In the genomic region with DNA sequence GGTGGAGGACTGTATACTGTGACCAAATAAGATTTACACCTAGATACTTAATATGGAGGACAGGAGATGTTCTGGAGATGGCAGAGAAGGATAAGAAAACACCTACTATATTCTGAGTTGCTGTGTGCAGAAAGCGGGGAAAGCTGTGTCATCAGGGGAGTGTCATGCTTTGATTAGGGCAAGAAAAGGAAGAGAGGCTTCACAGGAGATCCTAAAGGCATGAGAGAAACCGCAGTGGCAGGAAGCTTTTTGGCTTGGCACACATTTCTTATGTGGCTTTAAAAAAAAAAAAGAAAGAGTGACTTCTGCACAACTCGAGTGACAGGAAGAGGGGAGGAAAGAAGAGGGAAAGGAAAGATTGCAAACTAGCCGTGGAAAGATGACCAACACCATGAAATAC, we compare ENCODE assay signal across 21 mouse cellular contexts. TPM values are rescaled to one million over a fixed set of nuclear protein-coding genes. Genes with fewer than 3 reads are reported as not detected.
DNase-seq lines count a peak whose midpoint lies in the region; ATAC-seq and TF ChIP-seq lines count a peak whose summit lies in the region.
"Had no signal": no experiment of that assay in that cellular context is flagged by ENCODE, and none has a peak within 500 bp of the region (broad histone marks: within the 10 kb centered on the region; RNA-seq: fewer than 3 reads in every experiment).

No protein-coding gene starts in this region.

- no peaks in the 10 kb centered on the region for H3K27me3 ChIP-seq in heart, embryonic 16.5 days (ENCODE audit: control insufficient read depth, insufficient read depth, low read length)
- no peaks in the 10 kb centered on the region for H3K27me3 ChIP-seq in heart, embryonic 10.5 days (ENCODE audit: insufficient read depth, poor library complexity, severe bottlenecking)
- H3K27me3 ChIP-seq in liver, adult 2 months (ENCODE audit: control insufficient read depth, insufficient read depth, low read length), result no peaks in the 10 kb centered on the region
- H3K27me3 ChIP-seq in myocyte (ENCODE audit: control insufficient read depth, insufficient read depth, insufficient read length), result no peaks in the 10 kb centered on the region
- H3K27me3 ChIP-seq in forebrain, embryonic 15.5 days, result no peaks in the 10 kb centered on the region
- H3K27me3 ChIP-seq: limb, embryonic 15.5 days had no signal

- intact Hi-C loops in gastrocnemius, postnatal 36 days (cut with DNase I), result no loop called here

- H3K79me2 ChIP-seq in liver, adult 2 months (ENCODE audit: control insufficient read depth, insufficient read depth, low read length), result peaks cover 29% of the 10 kb centered on the region; the same call in 1 of the 2 replicates
- peaks cover 95% of the 10 kb centered on the region for H3K79me2 ChIP-seq in myocyte (ENCODE audit: control insufficient read depth, insufficient read depth)

- no peak for TF ChIP-seq POLR2A in liver, adult 2 months (IDR thresholded peaks at IDR 0.05; ENCODE audit: extremely low read depth, insufficient read depth, low read length)
- TF ChIP-seq POLR2A in myocyte (IDR thresholded peaks at IDR 0.05; ENCODE audit: insufficient read length, low read depth), result no peak

- no peak overlapping the region for H3ac ChIP-seq in myocyte (ENCODE audit: control insufficient read depth, insufficient read length)

- no peak for TF ChIP-seq CTCF in liver, adult 2 months (IDR thresholded peaks at IDR 0.05; ENCODE audit: low read depth, low read length)

- no peak for DNase-seq in heart, embryonic 10.5 days (ENCODE audit: low spot score)
- DNase-seq in liver, adult 2 months (ENCODE audit: extremely low read depth, low read depth, low spot score), result no peak
- no peak for DNase-seq in gastrocnemius, postnatal 36 days
- DNase-seq in retina, postnatal 1 day, result no peak
- DNase-seq: adrenal gland, postnatal 14 days; cerebellum, adult 11-12 months; embryo, embryonic 11 days; heart, postnatal 36 days; kidney, postnatal 25 days; lung, postnatal 36 days had no signal

- no peak overlapping the region for H3K4me3 ChIP-seq in heart, embryonic 16.5 days (ENCODE audit: low read length)
- H3K4me3 ChIP-seq in heart, embryonic 10.5 days, result no peak overlapping the region
- no peak overlapping the region for H3K4me3 ChIP-seq in liver, adult 2 months (ENCODE audit: insufficient read depth, low read depth, low read length)
- H3K4me3 ChIP-seq in myocyte, result no peak overlapping the region
- no peak overlapping the region for H3K4me3 ChIP-seq in forebrain, embryonic 15.5 days
- H3K4me3 ChIP-seq: erythroblast, embryonic 14.5 days; limb, embryonic 15.5 days had no signal

- H3K36me3 ChIP-seq in heart, embryonic 16.5 days (ENCODE audit: control insufficient read depth, insufficient read depth), result no peaks in the 10 kb centered on the region
- H3K36me3 ChIP-seq in heart, embryonic 10.5 days, result no peaks in the 10 kb centered on the region
- H3K36me3 ChIP-seq in liver, adult 2 months (ENCODE audit: control insufficient read depth, insufficient read depth, low read length), result no peaks in the 10 kb centered on the region
- no peaks in the 10 kb centered on the region for H3K36me3 ChIP-seq in myocyte (ENCODE audit: control insufficient read depth, insufficient read depth)
- H3K36me3 ChIP-seq in forebrain, embryonic 15.5 days, result no peaks in the 10 kb centered on the region
- H3K36me3 ChIP-seq: limb, embryonic 15.5 days had no signal

- peaks cover 21% of the 10 kb centered on the region for H3K4me1 ChIP-seq in heart, embryonic 16.5 days (ENCODE audit: control insufficient read depth, insufficient read depth, low read length)
- peaks cover 34% of the 10 kb centered on the region for H3K4me1 ChIP-seq in heart, embryonic 10.5 days
- H3K4me1 ChIP-seq in liver, adult 2 months (ENCODE audit: control insufficient read depth, insufficient read depth, low read length), result peaks cover 24% of the 10 kb centered on the region
- H3K4me1 ChIP-seq in forebrain, embryonic 15.5 days, result peaks cover 10% of the 10 kb centered on the region

- no peak for ATAC-seq in heart, embryonic 16.5 days (replicated peaks; ENCODE audit: extremely low read depth, insufficient read depth, low FRiP score)
- ATAC-seq in cerebellum, adult (ENCODE audit: insufficient number of reproducible peaks, low FRiP score, low TSS enrichment), result no peak
- no peak for ATAC-seq in forebrain, embryonic 15.5 days (replicated peaks)
- ATAC-seq: intestine, embryonic 16.5 days had no signal

- H3K4me2 ChIP-seq in heart, embryonic 16.5 days (ENCODE audit: low read depth, low read length), result no peak overlapping the region
- peak overlapping the region; percentile 66 for H3K4me2 ChIP-seq in myocyte (ENCODE audit: low read depth)
- H3K4me2 ChIP-seq in forebrain, embryonic 15.5 days (replicated peaks), result no peak overlapping the region
- H3K4me2 ChIP-seq: limb, embryonic 15.5 days had no signal

- no peak overlapping the region for H3K9ac ChIP-seq in heart, embryonic 16.5 days (ENCODE audit: low read length)
- H3K9ac ChIP-seq in liver, adult 2 months (ENCODE audit: low read depth, low read length), result no peak overlapping the region
- no peak overlapping the region for H3K9ac ChIP-seq in forebrain, embryonic 15.5 days (replicated peaks)
- H3K9ac ChIP-seq: limb, embryonic 15.5 days had no signal

- WGBS in heart, embryonic 16.5 days, result 39% methylated on average over 4 of the region's 4 CpGs
- 52% methylated on average over 4 of the region's 4 CpGs for WGBS in heart, embryonic 10.5 days
- WGBS in liver, adult 2 months, result 18% methylated on average over 4 of the region's 4 CpGs
- WGBS in forebrain, embryonic 15.5 days, result 76% methylated on average over 4 of the region's 4 CpGs

- no peaks in the 10 kb centered on the region for H3K9me3 ChIP-seq in heart, embryonic 16.5 days (replicated peaks; ENCODE audit: control insufficient read depth, low read length)
- H3K9me3 ChIP-seq in heart, embryonic 10.5 days, result no peaks in the 10 kb centered on the region
- H3K9me3 ChIP-seq in forebrain, embryonic 15.5 days, result no peaks in the 10 kb centered on the region
- H3K9me3 ChIP-seq: limb, embryonic 15.5 days had no signal

- H3K27ac ChIP-seq in heart, embryonic 16.5 days (ENCODE audit: low read length), result peak overlapping the region; percentile 9; the same call in 1 of the 2 replicates
- H3K27ac ChIP-seq in heart, embryonic 10.5 days, result no peak overlapping the region
- H3K27ac ChIP-seq in liver, adult 2 months (replicated peaks; ENCODE audit: insufficient read depth, low read depth, low read length), result peak overlapping the region; percentile 19; the same call in 1 of the 2 replicates
- no peak overlapping the region for H3K27ac ChIP-seq in forebrain, embryonic 15.5 days (replicated peaks)
- H3K27ac ChIP-seq: limb, embryonic 15.5 days; stomach, postnatal 0 days had no signal

TF ChIP-seq in myocyte, 11 proteins besides CTCF, POLR2A, EP300 and RAD21 (continues in another document):
- no peak for TF ChIP-seq MAX (IDR thresholded peaks at IDR 0.05; ENCODE audit: low read depth)
- TF ChIP-seq USF1 (IDR thresholded peaks at IDR 0.05; ENCODE audit: low read depth), result no peak
- no peak for TF ChIP-seq MYOD1 (IDR thresholded peaks at IDR 0.05; ENCODE audit: control insufficient read depth in 1 of 3, insufficient read length in 2 of 3, low read depth in 2 of 3)
- no peak for TF ChIP-seq REST (IDR thresholded peaks at IDR 0.05; ENCODE audit: insufficient read depth, insufficient read length)
- TF ChIP-seq POLR2AphosphoS2 (IDR thresholded peaks at IDR 0.05; ENCODE audit: insufficient read length, low read depth), result no peak
- no peak for TF ChIP-seq E2F4 (IDR thresholded peaks at IDR 0.05; ENCODE audit: insufficient read depth)
- no peak for TF ChIP-seq TCF3 (IDR thresholded peaks at IDR 0.05; ENCODE audit: insufficient read length, low read depth)
- no peak for TF ChIP-seq SRF (IDR thresholded peaks at IDR 0.05; ENCODE audit: control insufficient read depth, insufficient read length, low read depth)
- TF ChIP-seq MYOG (IDR thresholded peaks at IDR 0.05; ENCODE audit: control insufficient read depth in 1 of 3, insufficient read depth in 1 of 3, insufficient read length in 2 of 3, low read depth in 2 of 3), result no peak

RNA-seq across cellular contexts. Expression of a gene that starts 4.5 kb away (rescaled TPM):
- 10.1 and 11.2 TPM in 2 replicates for polyA plus RNA-seq in heart, embryonic 16.5 days (2015; fragmentation: Nextera tagmentation; extraction: Ambion mirVana)
- 10.9 and 16.0 TPM in 2 replicates for polyA plus RNA-seq in heart, embryonic 10.5 days (2016; fragmentation: Nextera tagmentation; extraction: Ambion mirVana)
- 30.1 and 38.1 TPM in 2 replicates for total RNA-seq in liver, adult 2 months (2014; rRNA removed)
- 13.0 and 14.3 TPM in 2 replicates for polyA plus RNA-seq in liver, adult 2 months (2012; rRNA removed)
- polyA plus RNA-seq in myocyte (2012; fragmentation: generic; extraction: Trizol), result 40.2 TPM
- 7.6 and 7.7 TPM in 2 replicates for polyA plus RNA-seq in forebrain, embryonic 15.5 days (2015; fragmentation: Nextera tagmentation; extraction: Ambion mirVana)
- total RNA-seq in gastrocnemius, postnatal 36 days (2021), result 10 to 100 TPM; 16.3 to 18.2 TPM

RNA-seq across cellular contexts. Expression of a gene that starts 21.8 kb away (rescaled TPM):
- 0.53 and 0.71 TPM in 2 replicates for polyA plus RNA-seq in heart, embryonic 16.5 days (2015; fragmentation: Nextera tagmentation; extraction: Ambion mirVana)
- 0.67 TPM in 1 of 2 replicates, not detected in the other for polyA plus RNA-seq in heart, embryonic 10.5 days (2016; fragmentation: Nextera tagmentation; extraction: Ambion mirVana)
- total RNA-seq in liver, adult 2 months (2014; rRNA removed), result 0.67 and 0.74 TPM in 2 replicates
- 0.59 and 1.1 TPM in 2 replicates for polyA plus RNA-seq in liver, adult 2 months (2012; rRNA removed)
- polyA plus RNA-seq in myocyte (2012; fragmentation: generic; extraction: Trizol), result 0.06 TPM
- 0.22 and 0.40 TPM in 2 replicates for polyA plus RNA-seq in forebrain, embryonic 15.5 days (2015; fragmentation: Nextera tagmentation; extraction: Ambion mirVana)
- total RNA-seq in gastrocnemius, postnatal 36 days (2021), result under 1 TPM in 1 of 2 experiments, not detected in 1; 0.54 TPM
- total RNA-seq: monocyte, adult 5-6 weeks had no signal

RNA-seq across cellular contexts. Expression of a gene that starts 22.3 kb away (rescaled TPM):
- 20.7 and 22.1 TPM in 2 replicates for polyA plus RNA-seq in heart, embryonic 16.5 days (2015; fragmentation: Nextera tagmentation; extraction: Ambion mirVana)
- polyA plus RNA-seq in heart, embryonic 10.5 days (2016; fragmentation: Nextera tagmentation; extraction: Ambion mirVana), result 28.9 and 37.9 TPM in 2 replicates
- 30.4 and 36.2 TPM in 2 replicates for total RNA-seq in liver, adult 2 months (2014; rRNA removed)
- 12.7 and 17.2 TPM in 2 replicates for polyA plus RNA-seq in liver, adult 2 months (2012; rRNA removed)
- polyA plus RNA-seq in myocyte (2012; fragmentation: generic; extraction: Trizol), result 26.8 TPM
- polyA plus RNA-seq in forebrain, embryonic 15.5 days (2015; fragmentation: Nextera tagmentation; extraction: Ambion mirVana), result 36.4 and 36.8 TPM in 2 replicates
- 1 to 10 TPM; 3.6 to 4.1 TPM for total RNA-seq in gastrocnemius, postnatal 36 days (2021)

RNA-seq across cellular contexts. Expression of a gene that starts 49.7 kb away (rescaled TPM):
- 0.11 TPM in 1 of 2 replicates, not detected in the other for polyA plus RNA-seq in heart, embryonic 16.5 days (2015; fragmentation: Nextera tagmentation; extraction: Ambion mirVana)
- polyA plus RNA-seq in heart, embryonic 10.5 days (2016; fragmentation: Nextera tagmentation; extraction: Ambion mirVana), result not detected in 2 replicates
- total RNA-seq in liver, adult 2 months (2014; rRNA removed), result 0.18 and 0.20 TPM in 2 replicates
- polyA plus RNA-seq in liver, adult 2 months (2012; rRNA removed), result 0.11 TPM in 1 of 2 replicates, not detected in the other
- polyA plus RNA-seq in myocyte (2012; fragmentation: generic; extraction: Trizol), result 1.6 TPM
- polyA plus RNA-seq in forebrain, embryonic 15.5 days (2015; fragmentation: Nextera tagmentation; extraction: Ambion mirVana), result 0.22 and 0.28 TPM in 2 replicates
- total RNA-seq in gastrocnemius, postnatal 36 days (2021), result not detected
- total RNA-seq: adrenal gland, postnatal 14 days; gastrocnemius, postnatal 4 days; heart, postnatal 36 days; monocyte, adult 5-6 weeks had no signal
- polyA plus RNA-seq: C2C12; erythroblast, embryonic 14.5 days had no signal

Comparison
In these comparisons a context has a peak if more than half of its experiments do, and no peak if none do; other contexts are left out.
1. H3K27ac ChIP-seq: peak in heart, embryonic 16.5 days (single experiment) and liver, adult 2 months (single experiment); none in heart, embryonic 10.5 days (single experiment) and forebrain, embryonic 15.5 days (single experiment).